Mouse (Mus musculus) skeletal muscle tissue, postnatal 0 days (tissue): ENCODE measurements around the gene Nkiras2. TPM values are rescaled to one million over a fixed set of nuclear protein-coding genes. Genes with fewer than 3 reads are reported as not detected.

Experiments used
- polyA plus RNA-seq: library from polyadenylated mRNA; unstranded; fragments of >200 nt; fragmentation: Nextera tagmentation; extraction: Ambion mirVana; gene quantifications from 2 replicates; pipeline ENCODE4 v1.2.1, GENCODE M21; 2015

Gene Nkiras2
- 53.4 and 53.7 TPM in 2 replicates for polyA plus RNA-seq

DNA sequence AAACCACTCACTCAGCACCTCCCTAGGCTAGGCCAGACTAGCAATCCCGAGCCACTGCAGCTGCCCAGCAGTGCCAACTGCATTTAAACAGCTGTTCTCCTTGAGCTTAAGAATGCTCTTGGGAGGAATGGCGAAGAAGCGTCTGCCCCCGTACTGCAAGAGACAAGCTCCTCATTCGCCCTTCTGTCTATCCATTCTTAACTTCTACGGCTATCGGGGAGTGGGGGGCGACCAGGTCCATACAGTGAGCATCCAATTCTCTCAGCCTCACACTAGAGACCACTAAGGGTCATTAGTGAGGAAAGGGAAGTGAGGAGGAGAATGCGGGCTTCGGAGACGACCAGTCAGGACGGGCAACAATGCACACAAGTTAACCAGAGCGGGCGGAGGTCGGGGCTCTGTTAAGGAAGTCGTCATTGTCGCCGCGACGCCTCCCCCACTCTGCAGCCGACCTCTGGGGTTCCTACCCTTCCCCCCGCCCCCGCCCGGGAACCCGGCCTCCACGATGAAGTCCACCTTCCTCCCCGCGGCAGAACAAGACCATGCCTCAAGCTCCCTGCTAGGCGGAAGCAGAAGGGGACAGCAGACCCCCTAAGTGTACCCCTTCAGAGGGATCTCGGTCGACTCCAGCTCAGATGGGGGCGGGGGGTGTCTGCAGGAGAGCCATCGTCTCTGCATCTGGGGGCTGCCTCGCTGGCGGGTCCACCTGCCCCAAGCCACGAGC lies at the start of gene Nkiras2:
Gene Nkiras2, plus strand, starts transcription at position 484 of the 724 bp plus-strand sequence.

DNA sequence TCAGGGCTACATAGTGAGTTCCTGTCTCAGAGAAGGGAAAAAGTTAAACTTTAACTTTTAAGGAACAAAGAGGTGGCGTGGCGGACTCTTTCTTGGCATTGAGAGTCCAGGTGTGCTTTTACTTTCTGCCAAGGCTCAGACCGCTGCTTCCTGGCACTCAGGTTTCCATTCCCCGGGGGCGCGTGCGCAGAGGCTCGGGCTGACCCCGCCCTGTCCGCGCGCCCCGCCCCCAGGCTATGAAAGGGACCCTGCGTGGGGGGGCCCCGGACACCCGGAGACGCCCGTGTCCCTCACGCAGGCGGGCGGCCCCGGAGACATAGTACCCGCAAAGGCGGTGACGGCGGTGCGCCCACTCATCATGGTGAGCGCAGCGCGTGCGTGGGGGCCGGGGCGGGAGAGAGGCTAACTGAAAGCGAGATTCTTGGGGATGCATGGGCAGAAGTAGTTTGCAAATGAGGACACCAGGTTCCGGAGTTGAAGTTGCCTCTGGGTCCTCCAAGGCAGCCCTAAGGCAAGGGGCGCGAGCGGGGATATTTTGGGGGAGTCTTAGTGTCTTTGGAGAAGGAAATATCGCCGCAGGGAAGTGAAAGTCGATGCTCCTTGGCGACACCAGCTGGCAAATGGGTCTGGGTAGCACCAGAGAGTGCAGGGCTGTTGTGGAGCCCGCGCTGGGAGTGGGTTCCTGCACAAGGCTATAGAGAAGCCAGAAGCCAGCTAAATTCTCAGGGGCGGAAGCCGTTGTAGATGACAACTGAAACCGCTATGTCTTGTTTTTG lies 44.1 kb upstream of the Nkiras2 start, which contains the start of gene Cnp:
Gene Cnp, plus strand, starts transcription at position 197 of the 776 bp plus-strand sequence.

DNA sequence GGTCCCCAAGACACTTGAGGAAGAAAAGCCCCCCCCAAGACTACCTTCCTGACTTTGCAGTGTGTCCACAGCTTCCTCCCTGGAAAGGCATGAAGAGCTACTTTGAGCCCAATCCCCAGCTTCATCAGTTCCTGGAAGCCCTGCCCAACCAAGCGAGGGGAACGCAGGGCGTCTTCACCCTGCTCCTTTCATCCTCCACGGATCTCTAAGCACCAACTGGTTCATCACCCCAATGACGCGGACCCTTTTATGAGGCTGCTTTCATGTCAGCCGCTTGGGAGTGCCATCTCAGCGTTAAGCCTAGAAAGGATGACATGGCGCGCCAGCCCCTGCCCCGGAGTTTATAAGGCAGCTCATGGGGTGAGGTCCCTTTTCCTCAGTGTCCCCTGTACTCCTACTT lies 938 bp downstream of the Nkiras2 start, which contains the start of gene Dnajc7:
Gene Dnajc7, minus strand, starts transcription at position 187 of the 400 bp plus-strand sequence.

Other genes starting within 250 kb of the Nkiras2 start
- 36.6 and 44.0 TPM in 2 replicates for gene Jup, start 221.5 kb upstream of the Nkiras2 start, polyA plus RNA-seq
- 29.9 and 43.6 TPM in 2 replicates for gene P3h4, start 204.4 kb upstream of the Nkiras2 start, polyA plus RNA-seq
- 60.9 and 82.7 TPM in 2 replicates for gene Fkbp10, start 203.5 kb upstream of the Nkiras2 start, polyA plus RNA-seq
- gene Nt5c3b, start 177.4 kb upstream of the Nkiras2 start, polyA plus RNA-seq, result 46.3 and 48.7 TPM in 2 replicates
- gene Klhl10, start 177.3 kb upstream of the Nkiras2 start, polyA plus RNA-seq, result 0.23 and 0.44 TPM in 2 replicates
- 3.1 and 3.7 TPM in 2 replicates for gene Klhl11, start 146.5 kb upstream of the Nkiras2 start, polyA plus RNA-seq
- gene Acly, start 91.2 kb upstream of the Nkiras2 start, polyA plus RNA-seq, result 19.8 and 22.8 TPM in 2 replicates
- 0.37 TPM in 2 replicates for gene Ttc25, start 73.6 kb upstream of the Nkiras2 start, polyA plus RNA-seq
- gene Cnp, start 44.3 kb upstream of the Nkiras2 start, polyA plus RNA-seq, result 39.3 and 40.3 TPM in 2 replicates
- gene Dnajc7, start 924 bp downstream of the Nkiras2 start, polyA plus RNA-seq, result 161 and 168 TPM in 2 replicates
- 1.5 and 1.7 TPM in 2 replicates for gene Zfp385c, start 73.2 kb downstream of the Nkiras2 start, polyA plus RNA-seq
- 2.6 and 3.5 TPM in 2 replicates for gene Dhx58, start 85.0 kb downstream of the Nkiras2 start, polyA plus RNA-seq
- gene Kat2a, start 93.2 kb downstream of the Nkiras2 start, polyA plus RNA-seq, result 17.1 and 18.1 TPM in 2 replicates
- gene Hspb9, start 94.6 kb downstream of the Nkiras2 start, polyA plus RNA-seq, result 0.26 TPM in 1 of 2 replicates, not detected in the other
- gene Rab5c, start 119.0 kb downstream of the Nkiras2 start, polyA plus RNA-seq, result 11.6 and 13.6 TPM in 2 replicates
- 0.04 TPM in 1 of 2 replicates, not detected in the other for gene Kcnh4, start 140.7 kb downstream of the Nkiras2 start, polyA plus RNA-seq
- gene Hcrt, start 143.7 kb downstream of the Nkiras2 start, polyA plus RNA-seq, result 0.36 TPM in 1 of 2 replicates, not detected in the other
- gene Ghdc, start 151.7 kb downstream of the Nkiras2 start, polyA plus RNA-seq, result 5.0 and 5.9 TPM in 2 replicates
- 36.5 and 40.3 TPM in 2 replicates for gene Stat5b, start 231.5 kb downstream of the Nkiras2 start, polyA plus RNA-seq
- 25.2 and 26.7 TPM in 2 replicates for gene Stat5a, start 240.1 kb downstream of the Nkiras2 start, polyA plus RNA-seq